Mouse (Mus musculus) thymus, postnatal 0 days (tissue): ENCODE data around the gene Pxmp4. TPM values are rescaled to one million over a fixed set of nuclear protein-coding genes. Genes with fewer than 3 reads are reported as not detected.

Experiments
- DNase-seq: peaks from one replicate; pipeline ENCODE4 v3.0.0-alpha.2; 2015; ENCODE audit warnings: low spot score
- polyA plus RNA-seq: library from polyadenylated mRNA; unstranded; fragments of >200 nt; fragmentation: Nextera tagmentation; extraction: Ambion mirVana; gene quantifications from 2 replicates; pipeline ENCODE4 v1.2.1, GENCODE M21; 2015

Gene Pxmp4
- polyA plus RNA-seq: 51.8 and 52.1 TPM in 2 replicates

- peak; percentile 97 for DNase-seq
Observed at GRCm38 (mm10) chr2:154603638-154604153, at the start of gene Pxmp4. Gene Pxmp4 (minus strand): TSS chr2:154603708.

- DNase-seq: no peak
Observed at GRCm38 (mm10) chr2:154651363-154651762, 47.9 kb upstream of the Pxmp4 start, which contains the start of gene Chmp4b. Gene Chmp4b (plus strand): TSS chr2:154651705.

- DNase-seq: no peak
Observed at GRCm38 (mm10) chr2:154650404-154650803, 46.9 kb upstream of the Pxmp4 start.

GRCm38 (mm10) chr2:154648086-154648485 lies 44.6 kb upstream of the Pxmp4 start:
- DNase-seq: peak; percentile 23

- no peak for DNase-seq
Observed at GRCm38 (mm10) chr2:154646634-154647033, 43.1 kb upstream of the Pxmp4 start.

- no peak for DNase-seq
Observed at GRCm38 (mm10) chr2:154642712-154643385, 39.3 kb upstream of the Pxmp4 start.

- DNase-seq: no peak
Observed at GRCm38 (mm10) chr2:154642005-154642459, 38.5 kb upstream of the Pxmp4 start.

GRCm38 (mm10) chr2:154641176-154641575 lies 37.7 kb upstream of the Pxmp4 start:
- DNase-seq: no peak

- DNase-seq: no peak
Observed at GRCm38 (mm10) chr2:154639115-154639514, 35.6 kb upstream of the Pxmp4 start.

- DNase-seq: no peak
Observed at GRCm38 (mm10) chr2:154638521-154638920, 35.0 kb upstream of the Pxmp4 start.

- DNase-seq: no peak
Observed at GRCm38 (mm10) chr2:154635826-154636225, 32.3 kb upstream of the Pxmp4 start.

GRCm38 (mm10) chr2:154633876-154634644 lies 30.6 kb upstream of the Pxmp4 start:
- DNase-seq: no peak

GRCm38 (mm10) chr2:154633039-154633742 lies 29.7 kb upstream of the Pxmp4 start:
- no peak for DNase-seq

- DNase-seq: no peak
Observed at GRCm38 (mm10) chr2:154632203-154632780, 28.8 kb upstream of the Pxmp4 start.

- DNase-seq: no peak
Observed at GRCm38 (mm10) chr2:154630531-154630930, 27.0 kb upstream of the Pxmp4 start.

GRCm38 (mm10) chr2:154624137-154624536 lies 20.6 kb upstream of the Pxmp4 start:
- DNase-seq: no peak

- no peak for DNase-seq
Observed at GRCm38 (mm10) chr2:154621684-154622083, 18.2 kb upstream of the Pxmp4 start.

GRCm38 (mm10) chr2:154617061-154617460 lies 13.6 kb upstream of the Pxmp4 start:
- peak; percentile 82 for DNase-seq

- peak; percentile 69 for DNase-seq
Observed at GRCm38 (mm10) chr2:154615674-154616073, 12.2 kb upstream of the Pxmp4 start.

- DNase-seq: no peak
Observed at GRCm38 (mm10) chr2:154614841-154615576, 11.5 kb upstream of the Pxmp4 start.
